Mouse (Mus musculus): ENCODE results near the gene Mrc2. TPM values are rescaled to one million over a fixed set of nuclear protein-coding genes. Genes with fewer than 3 reads are reported as not detected.

The Mrc2 gene
- polyA plus RNA-seq, 1 experiment from 2014 or later: 10.7 TPM

DNA sequence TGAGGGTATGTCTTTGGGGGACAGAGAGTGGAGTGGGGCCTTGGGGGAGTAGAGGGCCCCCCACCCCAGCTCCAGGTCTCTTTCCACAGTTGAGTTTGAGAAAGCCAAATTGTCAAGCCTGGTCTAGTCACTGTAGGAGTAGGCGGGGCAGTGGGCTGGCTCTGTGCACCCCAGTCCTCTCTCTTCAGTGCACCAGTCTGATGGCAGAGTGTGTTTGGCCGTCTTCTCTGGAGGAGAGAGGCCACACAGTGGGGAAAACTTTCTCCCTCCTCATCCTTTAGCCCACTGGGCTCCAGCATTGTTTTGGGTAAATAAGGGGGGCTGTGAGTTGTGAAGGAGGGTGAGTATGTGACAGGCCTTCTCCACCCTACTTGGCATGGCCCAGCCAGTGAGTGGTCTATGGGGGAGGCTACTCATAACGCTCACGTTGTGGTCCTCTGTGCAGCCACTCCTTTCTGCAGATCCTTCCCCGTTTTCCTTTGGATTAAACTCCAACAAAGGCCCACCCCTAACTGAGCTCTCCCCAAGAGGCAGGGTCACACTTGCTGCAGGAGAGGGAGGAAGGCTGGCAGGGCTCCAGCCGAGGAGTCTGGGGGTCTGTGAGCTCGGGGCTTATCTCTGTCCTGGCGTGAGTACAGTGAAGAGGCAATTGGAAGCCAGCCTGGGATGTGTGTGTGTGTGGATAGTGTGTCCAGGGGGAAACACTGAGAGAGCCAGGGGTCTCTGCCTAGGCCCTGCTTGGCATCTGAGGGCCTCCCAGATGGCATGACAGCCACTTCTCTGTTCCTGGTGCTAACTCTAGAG lies 41.6 kb downstream of the Mrc2 start:
- WGBS: 42% methylated on average over 8 of the region's 8 CpGs
- Histone ChIP-seq H3K4me2 (no peak overlapping the region), H3K36me3 (0 out of 2 replicates have a peak, but pooled peaks cover 5% of the 10 kb centered on the region), H3K4me3 (replicated peaks) (no peak overlapping the region), H3K9ac (no peak overlapping the region), H3K9me3 (no peaks in the 10 kb centered on the region), H3K27me3 (replicated peaks) (no peaks in the 10 kb centered on the region), H3K27ac (0 out of 2 replicates have a peak overlapping the region, but pooled peaks have one; percentile 16), H3K4me1 (peaks cover 14% of the 10 kb centered on the region)
- no peak for ATAC-seq (ENCODE audit: insufficient read depth, low FRiP score, low read depth)

GRCm38 (mm10) chr11:105338596-105339390 lies 46.4 kb downstream of the Mrc2 start:
- peaks cover 11% of the 10 kb centered on the region; the same call in 1 of the 2 replicates for H3K36me3 ChIP-seq
- H3K27me3 ChIP-seq (replicated peaks): no peaks in the 10 kb centered on the region
- H3K9me3 ChIP-seq: no peaks in the 10 kb centered on the region
- 80% methylated on average over 12 of the region's 12 CpGs for WGBS
- no peak overlapping the region for H3K27ac ChIP-seq
- no peak overlapping the region for H3K9ac ChIP-seq
- ATAC-seq (ENCODE audit: insufficient read depth, low FRiP score, low read depth): no peak
- H3K4me2 ChIP-seq: no peak overlapping the region
- 0 out of 2 replicates have a peak, but pooled peaks cover 6% of the 10 kb centered on the region for H3K4me1 ChIP-seq
- H3K4me3 ChIP-seq (replicated peaks): no peak overlapping the region

- no peak overlapping the region for H3K27ac ChIP-seq
- no peaks in the 10 kb centered on the region for H3K27me3 ChIP-seq (replicated peaks)
- H3K4me1 ChIP-seq: 0 out of 2 replicates have a peak, but pooled peaks cover 4% of the 10 kb centered on the region
- no peak for ATAC-seq (ENCODE audit: insufficient read depth, low FRiP score, low read depth)
- no peak overlapping the region for H3K4me3 ChIP-seq (replicated peaks)
- H3K9ac ChIP-seq: no peak overlapping the region
- no peaks in the 10 kb centered on the region for H3K9me3 ChIP-seq
- 83% methylated on average over 2 of the region's 2 CpGs for WGBS
- H3K4me2 ChIP-seq: no peak overlapping the region
- H3K36me3 ChIP-seq: peaks cover 6% of the 10 kb centered on the region; the same call in 1 of the 2 replicates
These were observed 52.8 kb downstream of the Mrc2 start for GRCm38 (mm10) chr11:105345284-105345683.

DNA sequence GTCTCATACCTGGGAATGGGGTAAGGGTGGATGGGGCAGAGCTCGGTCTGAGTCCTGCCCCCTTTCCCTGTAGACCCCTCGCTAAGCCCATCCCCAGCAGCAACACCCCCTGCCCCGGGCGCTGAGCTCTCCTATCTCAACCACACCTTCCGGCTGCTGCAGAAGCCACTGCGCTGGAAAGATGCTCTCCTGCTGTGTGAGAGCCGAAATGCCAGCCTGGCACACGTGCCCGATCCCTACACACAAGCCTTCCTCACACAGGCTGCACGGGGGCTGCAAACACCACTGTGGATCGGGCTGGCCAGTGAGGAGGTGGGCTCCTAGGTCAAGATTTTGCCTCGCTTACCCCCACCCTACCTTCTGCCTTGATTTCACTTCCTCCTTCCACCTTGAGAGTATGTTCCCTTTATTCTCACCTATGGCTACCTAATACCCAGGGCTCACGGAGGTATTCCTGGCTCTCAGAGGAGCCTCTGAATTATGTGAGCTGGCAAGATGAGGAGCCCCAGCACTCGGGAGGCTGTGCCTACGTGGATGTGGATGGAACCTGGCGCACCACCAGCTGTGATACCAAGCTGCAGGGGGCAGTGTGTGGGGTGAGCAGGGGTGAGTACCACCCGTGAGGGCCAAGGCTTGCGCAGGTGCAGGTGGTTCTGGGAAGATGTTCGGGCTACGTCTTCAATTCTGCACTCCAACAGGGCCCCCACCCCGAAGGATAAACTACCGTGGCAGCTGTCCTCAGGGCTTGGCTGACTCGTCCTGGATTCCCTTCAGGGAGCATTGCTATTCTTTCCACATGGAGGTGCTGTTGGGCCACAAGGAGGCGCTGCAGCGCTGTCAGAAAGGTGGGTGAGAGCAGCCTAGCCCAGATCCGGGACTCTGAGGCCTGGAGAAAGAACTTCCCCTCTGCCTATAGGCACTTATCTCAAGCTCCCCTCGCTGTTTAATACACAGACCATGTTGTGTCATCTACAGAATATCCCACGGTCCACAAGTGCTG lies 55.0 kb downstream of the Mrc2 start:
- Histone ChIP-seq H3K9ac (no peak overlapping the region), H3K4me1 (0 out of 2 replicates have a peak, but pooled peaks cover 8% of the 10 kb centered on the region), H3K4me3 (replicated peaks) (no peak overlapping the region), H3K36me3 (0 out of 2 replicates have a peak, but pooled peaks cover 1% of the 10 kb centered on the region), H3K27me3 (replicated peaks) (no peaks in the 10 kb centered on the region), H3K27ac (no peak overlapping the region), H3K9me3 (no peaks in the 10 kb centered on the region), H3K4me2 (no peak overlapping the region)
- 60% methylated on average over 28 of the region's 28 CpGs for WGBS
- no peak for ATAC-seq (ENCODE audit: insufficient read depth, low FRiP score, low read depth)

GRCm38 (mm10) chr11:105348495-105348982 lies 56.1 kb downstream of the Mrc2 start:
- 88% methylated on average over 9 of the region's 9 CpGs for WGBS
- Histone ChIP-seq H3K9me3 (no peaks in the 10 kb centered on the region), H3K27me3 (replicated peaks) (no peaks in the 10 kb centered on the region), H3K4me3 (replicated peaks) (no peak overlapping the region), H3K4me2 (no peak overlapping the region), H3K27ac (no peak overlapping the region), H3K36me3 (no peaks in the 10 kb centered on the region), H3K4me1 (peaks cover 19% of the 10 kb centered on the region), H3K9ac (no peak overlapping the region)
- no peak for ATAC-seq (ENCODE audit: insufficient read depth, low FRiP score, low read depth)

DNA sequence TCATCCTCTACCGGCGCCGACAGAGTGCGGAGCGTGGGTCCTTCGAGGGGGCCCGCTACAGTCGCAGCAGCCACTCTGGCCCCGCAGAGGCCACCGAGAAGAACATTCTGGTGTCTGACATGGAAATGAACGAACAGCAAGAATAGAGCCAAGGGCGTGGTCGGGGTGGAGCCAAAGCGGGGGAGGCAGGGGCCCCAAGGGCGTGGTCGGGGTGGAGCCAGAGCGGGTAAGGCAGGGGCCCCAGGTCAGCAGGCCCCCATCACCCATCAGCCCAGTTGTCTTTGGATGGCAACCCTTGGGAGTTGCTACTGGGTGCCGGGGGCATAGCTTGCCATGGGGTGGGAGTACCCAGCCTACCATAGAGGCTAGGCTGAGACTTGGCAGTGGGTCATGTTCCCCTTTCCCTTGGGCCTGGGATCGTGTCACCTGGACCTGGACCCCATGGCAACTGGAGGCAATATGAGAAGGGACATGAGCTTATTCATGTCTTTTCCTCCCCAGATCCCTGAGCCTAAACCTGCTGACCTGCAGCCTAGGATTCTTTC lies 57.4 kb downstream of the Mrc2 start:
- no peak for ATAC-seq (ENCODE audit: insufficient read depth, low FRiP score, low read depth)
- Histone ChIP-seq H3K9ac (no peak overlapping the region), H3K9me3 (no peaks in the 10 kb centered on the region), H3K27me3 (replicated peaks) (no peaks in the 10 kb centered on the region), H3K4me3 (replicated peaks) (no peak overlapping the region), H3K4me2 (no peak overlapping the region), H3K27ac (no peak overlapping the region), H3K4me1 (peaks cover 19% of the 10 kb centered on the region), H3K36me3 (no peaks in the 10 kb centered on the region)
- WGBS: 87% methylated on average over 19 of the region's 19 CpGs

DNA sequence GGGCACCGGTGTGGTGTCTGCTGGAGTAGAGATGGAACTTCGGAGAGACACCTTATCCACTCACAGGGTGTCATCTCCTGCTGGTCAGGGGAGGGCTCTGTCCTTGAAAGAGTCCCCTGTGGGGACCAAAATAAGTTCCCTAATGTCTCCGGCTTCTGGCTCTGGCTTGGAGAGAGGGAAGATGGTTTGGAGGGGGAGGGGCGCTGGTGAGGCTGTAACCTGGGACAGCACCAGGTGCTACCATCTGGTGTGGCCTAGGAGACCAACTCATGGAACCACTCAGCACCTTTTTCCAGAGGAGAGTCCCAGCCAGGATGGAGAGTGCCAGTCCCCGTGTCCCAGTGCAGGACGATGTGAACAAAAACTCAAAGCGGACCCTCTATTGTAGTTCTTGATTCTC lies 58.2 kb downstream of the Mrc2 start:
- WGBS: 84% methylated on average over 7 of the region's 7 CpGs
- no peaks in the 10 kb centered on the region for H3K36me3 ChIP-seq
- ATAC-seq (ENCODE audit: insufficient read depth, low FRiP score, low read depth): no peak
- no peak overlapping the region for H3K4me3 ChIP-seq (replicated peaks)
- no peak overlapping the region for H3K9ac ChIP-seq
- H3K9me3 ChIP-seq: no peaks in the 10 kb centered on the region
- H3K27me3 ChIP-seq (replicated peaks): no peaks in the 10 kb centered on the region
- H3K27ac ChIP-seq: no peak overlapping the region
- H3K4me1 ChIP-seq: peaks cover 22% of the 10 kb centered on the region
- no peak overlapping the region for H3K4me2 ChIP-seq

- Histone ChIP-seq H3K36me3 (no peaks in the 10 kb centered on the region), H3K4me1 (peaks cover 22% of the 10 kb centered on the region), H3K4me2 (no peak overlapping the region), H3K9me3 (no peaks in the 10 kb centered on the region), H3K4me3 (replicated peaks) (no peak overlapping the region), H3K27ac (peak overlapping the region; percentile 60; the same call in 1 of the 2 replicates), H3K27me3 (replicated peaks) (no peaks in the 10 kb centered on the region), H3K9ac (no peak overlapping the region)
- ATAC-seq (ENCODE audit: insufficient read depth, low FRiP score, low read depth): peak; percentile 59
- WGBS: 59% methylated on average over 8 of the region's 8 CpGs
These were observed 59.7 kb downstream of the Mrc2 start for GRCm38 (mm10) chr11:105352152-105352551.

DNA sequence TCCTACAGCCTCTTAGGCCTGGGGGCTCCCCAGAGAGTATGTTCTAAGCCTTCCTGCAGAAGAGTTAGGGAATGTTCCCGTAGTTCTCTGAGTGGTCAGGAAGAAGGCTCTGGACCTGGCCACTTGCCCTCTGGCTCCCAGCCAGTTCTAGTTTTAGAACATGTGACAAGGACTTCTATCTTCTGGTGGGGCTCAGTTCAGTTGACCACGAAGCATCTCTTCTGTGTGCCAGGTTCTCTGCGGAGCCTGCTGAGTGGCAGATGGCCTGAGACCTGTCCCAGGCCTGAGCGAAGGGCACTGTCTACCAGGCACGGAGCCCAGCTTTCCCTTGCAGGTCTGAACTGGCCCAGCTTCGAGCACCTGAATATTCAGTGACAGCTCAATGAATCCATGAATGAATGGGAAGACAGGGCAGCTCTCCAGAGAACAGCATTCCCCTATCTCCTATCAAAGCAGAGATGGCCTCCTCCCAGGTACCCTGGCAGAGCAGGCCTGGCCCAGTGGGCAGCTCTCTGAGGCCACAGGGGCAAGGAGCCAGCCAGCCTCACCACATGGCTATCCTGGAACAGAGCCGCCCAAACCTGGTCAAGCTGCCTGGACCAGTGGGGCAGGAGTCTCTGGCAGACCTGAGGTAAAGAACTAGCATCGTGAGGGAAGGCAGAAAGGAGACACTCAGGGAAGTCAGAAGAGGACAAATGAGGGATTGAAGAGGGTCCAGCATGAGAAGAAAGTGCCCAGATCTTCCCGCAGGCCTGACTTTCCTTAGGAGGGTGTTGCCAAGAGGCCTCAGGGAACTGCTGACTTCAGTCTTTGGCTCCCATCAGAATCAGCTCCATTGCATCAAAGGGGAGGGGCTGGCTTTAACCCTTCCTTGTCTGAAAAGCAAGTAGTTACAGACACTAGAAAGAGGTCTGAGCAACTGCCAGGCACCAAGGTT lies 60.8 kb downstream of the Mrc2 start:
- Histone ChIP-seq H3K9me3 (no peaks in the 10 kb centered on the region), H3K4me1 (peaks cover 22% of the 10 kb centered on the region), H3K9ac (no peak overlapping the region), H3K4me2 (no peak overlapping the region), H3K27ac (peak overlapping the region; percentile 60), H3K4me3 (replicated peaks) (no peak overlapping the region), H3K36me3 (no peaks in the 10 kb centered on the region), H3K27me3 (replicated peaks) (no peaks in the 10 kb centered on the region)
- WGBS: 39% methylated on average over 9 of the region's 9 CpGs
- ATAC-seq (ENCODE audit: insufficient read depth, low FRiP score, low read depth): 0 out of 2 replicates have a peak, but pooled peaks have one; percentile 12

DNA sequence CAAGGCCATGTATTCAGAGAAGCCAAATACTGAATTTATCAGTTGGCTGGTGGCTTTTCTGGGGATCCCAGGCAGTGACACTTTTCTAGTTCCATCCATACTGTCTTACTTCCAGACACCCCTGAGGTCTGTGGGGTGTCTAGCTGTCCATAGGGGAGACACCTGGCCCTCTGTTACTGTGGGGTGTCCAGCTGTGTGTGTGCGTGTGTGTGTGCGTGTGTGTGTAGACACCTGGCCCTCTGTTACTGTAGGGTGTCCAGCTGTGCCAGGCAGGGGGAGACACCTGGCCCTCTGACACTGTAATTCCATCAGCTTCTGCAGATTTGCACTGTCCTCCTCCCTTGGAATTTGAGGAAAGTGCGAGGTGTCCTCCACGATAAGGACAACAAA lies 61.4 kb downstream of the Mrc2 start:
- Histone ChIP-seq H3K36me3 (no peaks in the 10 kb centered on the region), H3K9me3 (no peaks in the 10 kb centered on the region), H3K4me3 (replicated peaks) (no peak overlapping the region), H3K4me2 (no peak overlapping the region), H3K27ac (no peak overlapping the region), H3K9ac (no peak overlapping the region), H3K4me1 (peaks cover 22% of the 10 kb centered on the region), H3K27me3 (replicated peaks) (no peaks in the 10 kb centered on the region)
- 76% methylated on average over 4 of the region's 4 CpGs for WGBS
- ATAC-seq (ENCODE audit: insufficient read depth, low FRiP score, low read depth): no peak

Data from stomach, embryonic 15.5 days (tissue).